Comparison of ENCODE assay signal across 9 mouse cellular contexts in the genomic region with DNA sequence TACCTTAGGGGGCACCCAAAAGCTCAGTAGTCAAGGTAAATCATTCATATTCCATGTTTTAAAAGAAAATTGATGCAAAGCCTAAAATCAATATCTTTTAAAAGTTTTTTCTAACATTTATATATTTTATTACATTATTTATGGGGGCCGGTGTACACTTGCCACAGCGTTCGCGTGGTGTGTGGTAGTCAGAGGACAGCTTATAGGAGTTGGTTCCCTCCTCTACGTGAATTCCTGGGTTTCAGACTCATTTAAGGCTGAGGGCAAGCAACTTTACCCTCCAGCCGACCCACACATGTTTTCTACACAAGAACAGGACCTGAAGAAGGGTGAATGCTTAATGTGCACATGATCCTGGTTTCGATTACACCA. TPM values are rescaled to one million over a fixed set of nuclear protein-coding genes. Genes with fewer than 3 reads are reported as not detected.
A peak's percentile ranks its signal among the peaks of the same experiment; 100 is the strongest.
DNase-seq lines count a peak whose midpoint lies in the region; ATAC-seq and TF ChIP-seq lines count a peak whose summit lies in the region.
"Had no signal": no experiment of that assay in that cellular context is flagged by ENCODE, and none has a peak within 500 bp of the region (broad histone marks: within the 10 kb centered on the region; RNA-seq: fewer than 3 reads in every experiment).

No protein-coding gene starts in this region.

- no peaks in the 10 kb centered on the region for H3K36me3 ChIP-seq in kidney, embryonic 14.5 days (ENCODE audit: control insufficient read depth, insufficient read depth, low read length)
- H3K36me3 ChIP-seq in hindbrain, embryonic 14.5 days (replicated peaks; ENCODE audit: control insufficient read depth, insufficient read depth): 0 out of 2 replicates have a peak, but pooled peaks cover 2% of the 10 kb centered on the region
- no peaks in the 10 kb centered on the region; the same call in 1 of the 2 replicates for H3K36me3 ChIP-seq in midbrain, embryonic 14.5 days (ENCODE audit: control insufficient read depth, insufficient read depth, low read length)

- H3K9ac ChIP-seq in kidney, embryonic 14.5 days (ENCODE audit: low read depth, low read length): peak overlapping the region; percentile 53
- H3K9ac ChIP-seq in hindbrain, embryonic 14.5 days: peak overlapping the region; percentile 63
- peak overlapping the region; percentile 58; the same call in 1 of the 2 replicates for H3K9ac ChIP-seq in midbrain, embryonic 14.5 days (replicated peaks; ENCODE audit: low read length)

- H3K4me1 ChIP-seq in kidney, embryonic 14.5 days (ENCODE audit: control insufficient read depth, insufficient read depth, low read length): 0 out of 2 replicates have a peak, but pooled peaks cover 6% of the 10 kb centered on the region
- peaks cover 2% of the 10 kb centered on the region; the same call in 1 of the 2 replicates for H3K4me1 ChIP-seq in bone marrow, adult 2 months (ENCODE audit: control insufficient read depth, insufficient read depth, low read length)
- H3K4me1 ChIP-seq in hindbrain, embryonic 14.5 days (replicated peaks; ENCODE audit: control insufficient read depth, insufficient read depth, low read length): peaks cover 18% of the 10 kb centered on the region
- H3K4me1 ChIP-seq in midbrain, embryonic 14.5 days (ENCODE audit: control insufficient read depth, insufficient read depth, low read length): peaks cover 20% of the 10 kb centered on the region

- H3K4me3 ChIP-seq in kidney, embryonic 14.5 days (ENCODE audit: low read length): peak overlapping the region; percentile 53
- peak overlapping the region; percentile 74 for H3K4me3 ChIP-seq in bone marrow, adult 2 months (replicated peaks; ENCODE audit: control insufficient read depth, low read depth, low read length)
- peak overlapping the region; percentile 54 for H3K4me3 ChIP-seq in hindbrain, embryonic 14.5 days (replicated peaks; ENCODE audit: low read length)
- H3K4me3 ChIP-seq in midbrain, embryonic 14.5 days (replicated peaks; ENCODE audit: low read depth, low read length): peak overlapping the region; percentile 64

- peak overlapping the region; percentile 53; the same call in 1 of the 2 replicates for H3K27ac ChIP-seq in kidney, embryonic 14.5 days (ENCODE audit: low read depth, low read length)
- H3K27ac ChIP-seq in bone marrow, adult 2 months (ENCODE audit: control insufficient read depth, insufficient read depth, low read depth, low read length, poor library complexity): peak overlapping the region; percentile 67
- H3K27ac ChIP-seq in hindbrain, embryonic 14.5 days: peak overlapping the region; percentile 76
- H3K27ac ChIP-seq in midbrain, embryonic 14.5 days (replicated peaks; ENCODE audit: low read depth, low read length): peak overlapping the region; percentile 91

- 17% methylated on average over 7 of the region's 7 CpGs for WGBS in kidney, embryonic 14.5 days
- 12% methylated on average over 7 of the region's 7 CpGs for WGBS in bone marrow, adult 2 months
- WGBS in hindbrain, embryonic 14.5 days: 19% methylated on average over 7 of the region's 7 CpGs
- WGBS in midbrain, embryonic 14.5 days: 19% methylated on average over 7 of the region's 7 CpGs

- peak overlapping the region; percentile 53 for H3K4me2 ChIP-seq in kidney, embryonic 14.5 days (replicated peaks; ENCODE audit: low read depth, low read length)
- H3K4me2 ChIP-seq in hindbrain, embryonic 14.5 days (replicated peaks): peak overlapping the region; percentile 74
- peak overlapping the region; percentile 68 for H3K4me2 ChIP-seq in midbrain, embryonic 14.5 days (ENCODE audit: low read length)

- no peak for TF ChIP-seq POLR2A in bone marrow, adult 2 months (IDR thresholded peaks at IDR 0.05; ENCODE audit: borderline replicate concordance, control insufficient read depth, low read depth, low read length)

- TF ChIP-seq CTCF in bone marrow, adult 2 months (IDR thresholded peaks at IDR 0.05; ENCODE audit: control insufficient read depth, insufficient read depth, low read length): no peak

- no peaks in the 10 kb centered on the region for H3K27me3 ChIP-seq in kidney, embryonic 14.5 days (ENCODE audit: control insufficient read depth, insufficient read depth, low read length)
- no peaks in the 10 kb centered on the region for H3K27me3 ChIP-seq in hindbrain, embryonic 14.5 days (ENCODE audit: control insufficient read depth, insufficient read depth, low read length)
- no peaks in the 10 kb centered on the region for H3K27me3 ChIP-seq in midbrain, embryonic 14.5 days (ENCODE audit: control insufficient read depth, insufficient read depth, low read length)

- no peaks in the 10 kb centered on the region for H3K9me3 ChIP-seq in kidney, embryonic 14.5 days (ENCODE audit: control insufficient read depth, low read length)
- H3K9me3 ChIP-seq in hindbrain, embryonic 14.5 days (ENCODE audit: control insufficient read depth, low read length): no peaks in the 10 kb centered on the region
- no peaks in the 10 kb centered on the region for H3K9me3 ChIP-seq in midbrain, embryonic 14.5 days (ENCODE audit: control insufficient read depth, low read length)

- no peak for DNase-seq in kidney, postnatal 25 days
- DNase-seq in hindbrain, embryonic 14.5 days (ENCODE audit: low spot score): no peak
- DNase-seq in midbrain, embryonic 14.5 days: no peak
- no peak for DNase-seq in ovary, postnatal 14 days (ENCODE audit: low spot score)
- no peak for DNase-seq in adrenal gland, adult 2 months
- DNase-seq in spleen, postnatal 36 days (ENCODE audit: low spot score in 2 of 2): no peak

- no peak for ATAC-seq in kidney, embryonic 14.5 days (ENCODE audit: low FRiP score, low TSS enrichment)
- no peak for ATAC-seq in hindbrain, embryonic 14.5 days (ENCODE audit: low FRiP score)
- ATAC-seq in midbrain, embryonic 14.5 days (ENCODE audit: low FRiP score, low TSS enrichment): no peak

RNA-seq across cellular contexts. Expression of a gene that starts 0.7 kb away (rescaled TPM):
- 9.2 and 13.1 TPM in 2 replicates for polyA plus RNA-seq in kidney, embryonic 14.5 days (2014; fragmentation: Nextera tagmentation; extraction: Ambion mirVana)
- 9.9 and 21.2 TPM in 2 replicates for polyA plus RNA-seq in bone marrow, adult 2 months (2011; ENCODE audit: insufficient read depth, insufficient read length, low replicate concordance, missing spikeins)
- polyA plus RNA-seq in hindbrain, embryonic 14.5 days (2014; fragmentation: Nextera tagmentation; extraction: Ambion mirVana): 15.2 TPM in 2 replicates
- 15.0 and 15.9 TPM in 2 replicates for polyA plus RNA-seq in midbrain, embryonic 14.5 days (2014; fragmentation: Nextera tagmentation; extraction: Ambion mirVana)
- 1,000 to 10,000 TPM; 1,196 to 1,476 TPM for total RNA-seq in adrenal gland, adult 2 months (2021)
- 2,178 and 2,420 TPM in 2 replicates for polyA plus RNA-seq in adrenal gland, adult 2 months (2012; rRNA removed)

RNA-seq across cellular contexts. Expression of a gene that starts 10.5 kb away (rescaled TPM):
- polyA plus RNA-seq in kidney, embryonic 14.5 days (2014; fragmentation: Nextera tagmentation; extraction: Ambion mirVana): not detected in 2 replicates
- not detected in 2 replicates for polyA plus RNA-seq in bone marrow, adult 2 months (2011; ENCODE audit: insufficient read depth, insufficient read length, low replicate concordance, missing spikeins)
- polyA plus RNA-seq in hindbrain, embryonic 14.5 days (2014; fragmentation: Nextera tagmentation; extraction: Ambion mirVana): 0.33 and 0.35 TPM in 2 replicates
- polyA plus RNA-seq in midbrain, embryonic 14.5 days (2014; fragmentation: Nextera tagmentation; extraction: Ambion mirVana): 0.12 and 0.49 TPM in 2 replicates
- total RNA-seq in adrenal gland, adult 2 months (2021): 1 to 10 TPM; 2.3 to 9.4 TPM
- polyA plus RNA-seq in adrenal gland, adult 2 months (2012; rRNA removed): 13.8 and 25.5 TPM in 2 replicates

RNA-seq across cellular contexts. Expression of a gene that starts 19.9 kb away (rescaled TPM):
- polyA plus RNA-seq in kidney, embryonic 14.5 days (2014; fragmentation: Nextera tagmentation; extraction: Ambion mirVana): 0.32 and 0.39 TPM in 2 replicates
- 0.77 and 1.4 TPM in 2 replicates for polyA plus RNA-seq in bone marrow, adult 2 months (2011; ENCODE audit: insufficient read depth, insufficient read length, low replicate concordance, missing spikeins)
- polyA plus RNA-seq in hindbrain, embryonic 14.5 days (2014; fragmentation: Nextera tagmentation; extraction: Ambion mirVana): 1.4 and 1.5 TPM in 2 replicates
- 0.72 and 1.4 TPM in 2 replicates for polyA plus RNA-seq in midbrain, embryonic 14.5 days (2014; fragmentation: Nextera tagmentation; extraction: Ambion mirVana)
- 10 to 100 TPM; 56.7 to 76.5 TPM for total RNA-seq in adrenal gland, adult 2 months (2021)
- 87.7 and 93.1 TPM in 2 replicates for polyA plus RNA-seq in adrenal gland, adult 2 months (2012; rRNA removed)

RNA-seq across cellular contexts. Expression of a gene that starts 29.4 kb away (rescaled TPM):
- 0.14 and 0.15 TPM in 2 replicates for polyA plus RNA-seq in kidney, embryonic 14.5 days (2014; fragmentation: Nextera tagmentation; extraction: Ambion mirVana)
- polyA plus RNA-seq in bone marrow, adult 2 months (2011; ENCODE audit: insufficient read depth, insufficient read length, low replicate concordance, missing spikeins): not detected in 2 replicates
- 0.08 and 0.14 TPM in 2 replicates for polyA plus RNA-seq in hindbrain, embryonic 14.5 days (2014; fragmentation: Nextera tagmentation; extraction: Ambion mirVana)
- not detected in 2 replicates for polyA plus RNA-seq in midbrain, embryonic 14.5 days (2014; fragmentation: Nextera tagmentation; extraction: Ambion mirVana)
- not detected for total RNA-seq in adrenal gland, adult 2 months (2021)
- 0.12 TPM in 1 of 2 replicates, not detected in the other for polyA plus RNA-seq in adrenal gland, adult 2 months (2012; rRNA removed)
- total RNA-seq: gastrocnemius, adult 8-10 months had no signal

RNA-seq across cellular contexts. Expression of a gene that starts 44.3 kb away (rescaled TPM):
- polyA plus RNA-seq in kidney, embryonic 14.5 days (2014; fragmentation: Nextera tagmentation; extraction: Ambion mirVana): not detected in 2 replicates
- polyA plus RNA-seq in bone marrow, adult 2 months (2011; ENCODE audit: insufficient read depth, insufficient read length, low replicate concordance, missing spikeins): 0.29 TPM in 1 of 2 replicates, not detected in the other
- 0.15 TPM in 1 of 2 replicates, not detected in the other for polyA plus RNA-seq in hindbrain, embryonic 14.5 days (2014; fragmentation: Nextera tagmentation; extraction: Ambion mirVana)
- polyA plus RNA-seq in midbrain, embryonic 14.5 days (2014; fragmentation: Nextera tagmentation; extraction: Ambion mirVana): 0.08 and 0.16 TPM in 2 replicates
- total RNA-seq in adrenal gland, adult 2 months (2021): under 1 TPM; 0.49 to 0.69 TPM
- polyA plus RNA-seq in adrenal gland, adult 2 months (2012; rRNA removed): 0.50 and 0.52 TPM in 2 replicates

Comparison
In these comparisons a context has a peak if more than half of its experiments do, and no peak if none do; other contexts are left out.
1. RNA of a gene that starts 0.7 kb away (polyA plus RNA-seq): 2,178 to 2,420 TPM in adrenal gland, adult 2 months; 9.9 to 21.2 TPM in bone marrow, adult 2 months, 15.2 TPM in hindbrain, embryonic 14.5 days, 15.0 to 15.9 TPM in midbrain, embryonic 14.5 days and 9.2 to 13.1 TPM in kidney, embryonic 14.5 days; every median in the first group is over 10 times any median in the second.
2. RNA of a gene that starts 19.9 kb away (polyA plus RNA-seq): 87.7 to 93.1 TPM in adrenal gland, adult 2 months; 1.4 to 1.5 TPM in hindbrain, embryonic 14.5 days, 0.77 to 1.4 TPM in bone marrow, adult 2 months, 0.72 to 1.4 TPM in midbrain, embryonic 14.5 days and 0.32 to 0.39 TPM in kidney, embryonic 14.5 days; every median in the first group is over 10 times any median in the second.
3. Peak in every context shown above with its lines, with median percentiles within 50 percentile points of each other: H3K27ac ChIP-seq, H3K4me2 ChIP-seq, H3K4me3 ChIP-seq and H3K9ac ChIP-seq.